Mouse (Mus musculus) embryonic facial prominence, embryonic 13.5 days (tissue): ENCODE measurements around the gene Lypd5. TPM values are rescaled to one million over a fixed set of nuclear protein-coding genes. Genes with fewer than 3 reads are reported as not detected.

Source experiments
- ATAC-seq: fragments of 200-750 bp; cut with Nextera tagmentation; 2 replicates; pipeline ENCODE4 v1.8.0; 2017; ENCODE audit warnings: low read depth; ENCODE audit not compliant: insufficient number of reproducible peaks, insufficient read depth, low FRiP score, low TSS enrichment
- H3K27ac ChIP-seq: fragments of 300-500 bp; sonication (generic); 2 replicates; pipeline ENCODE4 v1.5.1; 2015; ENCODE audit warnings: moderate library complexity, mild to moderate bottlenecking, inconsistent platforms
- H3K27me3 ChIP-seq: fragments of 300-500 bp; sonication (generic); 2 replicates; pipeline ENCODE4 v1.6.1; 2015; ENCODE audit warnings: mild to moderate bottlenecking, inconsistent platforms
- H3K36me3 ChIP-seq: fragments of 300-500 bp; sonication (generic); 2 replicates; pipeline ENCODE4 v1.6.1; 2015; ENCODE audit warnings: mild to moderate bottlenecking, inconsistent platforms
- H3K4me1 ChIP-seq: fragments of 300-500 bp; sonication (generic); 2 replicates; pipeline ENCODE4 v1.6.1; 2015; ENCODE audit warnings: inconsistent platforms
- H3K4me2 ChIP-seq: fragments of 300-500 bp; sonication (generic); 2 replicates; pipeline ENCODE4 v1.6.1; 2015; ENCODE audit warnings: moderate library complexity, mild to moderate bottlenecking, inconsistent platforms
- H3K4me3 ChIP-seq: fragments of 300-500 bp; sonication (generic); 2 replicates; pipeline ENCODE4 v1.5.1; 2015; ENCODE audit warnings: mild to moderate bottlenecking, inconsistent platforms
- H3K9ac ChIP-seq: fragments of 300-500 bp; sonication (generic); 2 replicates; pipeline ENCODE4 v1.6.1; 2015; ENCODE audit warnings: mild to moderate bottlenecking, inconsistent platforms
- H3K9me3 ChIP-seq: fragments of 300-500 bp; sonication (generic); 2 replicates; pipeline ENCODE4 v1.6.1; 2016; ENCODE audit warnings: inconsistent platforms
- WGBS: fragments of 180-500 bp; shearing (Covaris S2); methylation state at CpG from one replicate; pipeline ENCODE4 v1.1.7; 2015; ENCODE audit warnings: mixed read lengths; 5-methylcytosine and 5-hydroxymethylcytosine counted together
- polyA plus RNA-seq: library from polyadenylated mRNA; unstranded; fragments of >200 nt; fragmentation: Nextera tagmentation; extraction: Ambion mirVana; gene quantifications from 2 replicates; pipeline ENCODE4 v1.2.1, GENCODE M21; 2015

Lypd5 gene
- polyA plus RNA-seq, 1 experiment from 2014 or later, result 0.91 TPM

GRCm38 (mm10) chr7:24327281-24327975 lies 21.6 kb upstream of the Lypd5 start:
- 85% methylated on average over 14 of the region's 14 CpGs for WGBS

GRCm38 (mm10) chr7:24333304-24333986 lies 15.6 kb upstream of the Lypd5 start, which contains the start of gene Tescl:
TSS of gene Tescl (minus strand) at chr7:24333936.
- Histone ChIP-seq H3K36me3 (no peaks in the 10 kb centered on the region), H3K9ac (no peak within 1 kb of the TSS), H3K4me2 (peak within 1 kb of the TSS; percentile 22), H3K4me1 (no peaks in the 10 kb centered on the region), H3K4me3 (no peak within 1 kb of the TSS; the same call in 1 of the 2 replicates), H3K9me3 (0 out of 2 replicates have a peak, but pooled peaks cover 3% of the 10 kb centered on the region), H3K27me3 (peaks cover 24% of the 10 kb centered on the region), H3K27ac (no peak within 1 kb of the TSS)
- WGBS, result 50% methylated on average over 49 of the region's 49 CpGs
- ATAC-seq, result no peak

More at GRCm38 (mm10) chr7:24327281-24327975, 21.6 kb upstream of the Lypd5 start:
- Histone ChIP-seq H3K27me3 (0 out of 2 replicates have a peak, but pooled peaks cover under 1% of the 10 kb centered on the region), H3K4me1 (peaks cover 7% of the 10 kb centered on the region; the same call in 1 of the 2 replicates), H3K9me3 (peaks cover 9% of the 10 kb centered on the region), H3K36me3 (no peaks in the 10 kb centered on the region), H3K27ac (no peak overlapping the region), H3K4me3 (no peak overlapping the region), H3K9ac (no peak overlapping the region), H3K4me2 (no peak overlapping the region)
- no peak for ATAC-seq

GRCm38 (mm10) chr7:24335699-24336309 lies 13.2 kb upstream of the Lypd5 start:
- Histone ChIP-seq H3K4me1 (no peaks in the 10 kb centered on the region), H3K4me2 (no peak overlapping the region)

DNA sequence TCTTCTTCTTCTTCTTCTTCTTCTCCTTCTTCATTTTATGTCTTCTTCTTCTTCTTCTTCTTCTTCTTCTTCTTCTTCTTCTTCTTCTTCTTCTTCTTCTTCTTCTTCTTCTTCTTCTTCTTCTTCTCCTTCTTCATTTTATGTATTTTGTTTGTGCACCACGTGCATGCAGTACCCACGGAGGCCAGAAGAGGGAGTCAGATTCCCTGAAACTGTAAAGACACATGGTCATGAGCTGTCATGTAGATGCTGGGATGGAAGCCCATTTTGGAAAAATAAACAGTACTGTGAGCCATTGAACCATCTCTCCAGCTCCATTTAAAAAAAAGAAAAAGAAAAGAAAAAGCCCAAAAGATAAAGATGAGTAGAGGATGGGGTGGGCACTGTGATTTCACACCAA lies 10.8 kb upstream of the Lypd5 start:
- no peak overlapping the region for H3K27ac ChIP-seq
- no peak overlapping the region for H3K4me2 ChIP-seq
- H3K9ac ChIP-seq, result no peak overlapping the region
- H3K4me1 ChIP-seq, result no peaks in the 10 kb centered on the region
- ATAC-seq, result no peak
- 0 out of 2 replicates have a peak, but pooled peaks cover under 1% of the 10 kb centered on the region for H3K9me3 ChIP-seq
- 46% methylated on average over 2 of the region's 2 CpGs for WGBS
- H3K36me3 ChIP-seq, result no peaks in the 10 kb centered on the region
- peaks cover 15% of the 10 kb centered on the region for H3K27me3 ChIP-seq
- no peak overlapping the region for H3K4me3 ChIP-seq

More at GRCm38 (mm10) chr7:24335699-24336309, 13.2 kb upstream of the Lypd5 start:
- Histone ChIP-seq H3K27ac (no peak overlapping the region), H3K36me3 (no peaks in the 10 kb centered on the region), H3K9ac (no peak overlapping the region), H3K4me3 (no peak overlapping the region), H3K9me3 (0 out of 2 replicates have a peak, but pooled peaks cover 3% of the 10 kb centered on the region), H3K27me3 (peaks cover 24% of the 10 kb centered on the region)
- ATAC-seq, result no peak
- 12% methylated on average over 5 of the region's 5 CpGs for WGBS

DNA sequence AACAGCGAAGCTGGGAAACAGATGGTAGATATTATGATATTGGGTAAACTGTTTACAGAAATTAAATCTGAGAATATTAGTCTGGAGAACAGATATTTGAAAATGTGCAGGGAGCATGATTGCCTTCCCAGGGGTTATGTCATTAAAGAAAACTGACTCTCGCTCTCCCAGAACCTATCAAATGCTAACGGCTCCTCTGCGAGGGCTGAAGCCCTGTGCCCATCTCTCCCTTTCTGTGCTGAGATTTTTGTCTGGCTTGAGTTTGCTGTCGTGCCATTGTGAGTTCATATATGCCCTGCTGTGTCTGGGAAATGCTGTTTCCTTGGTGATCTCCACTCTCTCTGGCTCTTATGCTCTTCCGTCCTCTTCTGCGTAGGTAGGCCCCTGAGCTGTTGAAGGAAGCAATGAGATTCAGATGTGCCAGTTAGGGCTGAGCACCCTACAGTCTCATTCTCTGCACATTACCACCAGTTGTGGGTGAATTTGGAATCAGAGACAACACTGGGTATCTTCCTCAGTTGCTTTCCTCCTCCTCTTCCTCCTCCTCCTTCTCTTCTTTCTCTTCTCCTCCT lies 5.2 kb upstream of the Lypd5 start:
- H3K27me3 ChIP-seq, result no peaks in the 10 kb centered on the region
- H3K36me3 ChIP-seq, result no peaks in the 10 kb centered on the region
- H3K9me3 ChIP-seq, result no peaks in the 10 kb centered on the region
- WGBS, result 42% methylated on average over 7 of the region's 7 CpGs
- H3K4me2 ChIP-seq, result no peak overlapping the region
- ATAC-seq, result no peak
- no peaks in the 10 kb centered on the region for H3K4me1 ChIP-seq
- H3K27ac ChIP-seq, result no peak overlapping the region
- no peak overlapping the region for H3K9ac ChIP-seq
- no peak overlapping the region for H3K4me3 ChIP-seq

DNA sequence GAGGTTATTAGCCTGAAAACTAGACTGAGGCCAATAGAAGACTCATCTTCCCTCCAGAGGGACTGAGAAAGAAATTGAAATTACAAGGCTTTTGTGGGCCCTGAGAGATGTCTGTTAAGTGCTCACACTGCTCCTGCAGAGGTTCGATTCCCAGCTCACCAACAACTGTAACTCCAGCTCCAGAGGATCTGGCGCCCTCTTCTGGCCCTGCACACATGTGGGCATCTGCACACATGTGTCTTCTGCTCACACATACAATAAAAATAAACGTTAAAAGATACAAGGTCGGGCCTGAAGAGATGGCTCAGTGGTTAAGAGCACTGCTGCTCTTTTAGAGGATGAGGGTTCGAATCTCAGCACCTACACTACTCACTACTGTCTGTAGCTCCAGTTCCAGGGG lies 2.6 kb upstream of the Lypd5 start:
- H3K4me2 ChIP-seq, result no peak overlapping the region
- WGBS, result 66% methylated on average over 5 of the region's 5 CpGs
- H3K4me3 ChIP-seq, result no peak overlapping the region
- no peaks in the 10 kb centered on the region for H3K4me1 ChIP-seq
- no peaks in the 10 kb centered on the region for H3K27me3 ChIP-seq
- H3K9me3 ChIP-seq, result no peaks in the 10 kb centered on the region
- H3K27ac ChIP-seq, result no peak overlapping the region
- no peak overlapping the region for H3K9ac ChIP-seq
- no peak for ATAC-seq
- no peaks in the 10 kb centered on the region for H3K36me3 ChIP-seq

- no peak for ATAC-seq
- H3K9me3 ChIP-seq, result peaks cover 4% of the 10 kb centered on the region; the same call in 1 of the 2 replicates
- H3K36me3 ChIP-seq, result no peaks in the 10 kb centered on the region
- H3K4me1 ChIP-seq, result no peaks in the 10 kb centered on the region
- no peak overlapping the region for H3K4me2 ChIP-seq
- peaks cover 9% of the 10 kb centered on the region; the same call in 1 of the 2 replicates for H3K27me3 ChIP-seq
- H3K4me3 ChIP-seq, result no peak overlapping the region
- H3K9ac ChIP-seq, result no peak overlapping the region
- H3K27ac ChIP-seq, result no peak overlapping the region
- WGBS, result 81% methylated on average over 6 of the region's 6 CpGs
These were observed 6.7 kb downstream of the Lypd5 start for GRCm38 (mm10) chr7:24355646-24356045.

DNA sequence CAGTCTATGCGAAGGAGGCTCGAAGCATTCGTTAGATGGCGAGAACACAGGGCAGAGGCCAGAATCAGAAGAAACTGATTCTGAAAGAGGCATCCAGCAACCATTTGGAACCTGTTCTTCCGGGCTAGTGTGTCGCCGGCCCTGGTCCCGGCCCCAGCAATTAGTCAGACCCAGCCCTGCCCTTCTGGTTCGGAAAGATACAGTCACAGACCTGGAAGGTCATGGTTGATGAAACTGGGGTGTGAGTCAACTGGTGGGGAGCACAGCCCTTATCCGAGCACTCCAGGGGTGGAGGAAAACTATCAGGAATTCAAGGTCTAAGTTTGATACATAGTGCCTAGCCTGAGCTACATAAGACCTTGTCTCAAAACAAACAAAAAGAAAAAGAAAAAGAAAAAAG lies 7.1 kb downstream of the Lypd5 start:
- Histone ChIP-seq H3K4me2 (no peak overlapping the region), H3K27me3 (peaks cover 9% of the 10 kb centered on the region; the same call in 1 of the 2 replicates), H3K4me1 (no peaks in the 10 kb centered on the region), H3K4me3 (no peak overlapping the region), H3K9ac (no peak overlapping the region), H3K9me3 (peaks cover 4% of the 10 kb centered on the region; the same call in 1 of the 2 replicates), H3K27ac (no peak overlapping the region), H3K36me3 (no peaks in the 10 kb centered on the region)
- ATAC-seq, result no peak
- 76% methylated on average over 10 of the region's 10 CpGs for WGBS

GRCm38 (mm10) chr7:24357899-24358298 lies 8.9 kb downstream of the Lypd5 start:
- H3K27ac ChIP-seq, result no peak overlapping the region
- 0 out of 2 replicates have a peak, but pooled peaks cover 6% of the 10 kb centered on the region for H3K27me3 ChIP-seq
- H3K9ac ChIP-seq, result no peak overlapping the region
- H3K36me3 ChIP-seq, result no peaks in the 10 kb centered on the region
- 48% methylated on average over 4 of the region's 4 CpGs for WGBS
- peaks cover 4% of the 10 kb centered on the region; the same call in 1 of the 2 replicates for H3K9me3 ChIP-seq
- no peak overlapping the region for H3K4me3 ChIP-seq
- ATAC-seq, result no peak
- no peaks in the 10 kb centered on the region for H3K4me1 ChIP-seq
- H3K4me2 ChIP-seq, result no peak overlapping the region

GRCm38 (mm10) chr7:24359269-24359668 lies 10.3 kb downstream of the Lypd5 start:
- H3K9me3 ChIP-seq, result peaks cover 4% of the 10 kb centered on the region; the same call in 1 of the 2 replicates
- 26% methylated on average over 9 of the region's 9 CpGs for WGBS
- no peak overlapping the region for H3K4me2 ChIP-seq
- H3K4me1 ChIP-seq, result no peaks in the 10 kb centered on the region
- no peak overlapping the region for H3K27ac ChIP-seq
- no peak overlapping the region for H3K9ac ChIP-seq
- H3K27me3 ChIP-seq, result no peaks in the 10 kb centered on the region
- no peaks in the 10 kb centered on the region for H3K36me3 ChIP-seq
- no peak overlapping the region for H3K4me3 ChIP-seq
- ATAC-seq, result no peak

GRCm38 (mm10) chr7:24361001-24361400 lies 12.0 kb downstream of the Lypd5 start:
- H3K4me3 ChIP-seq, result no peak overlapping the region
- WGBS, result 63% methylated on average over 4 of the region's 4 CpGs
- H3K9me3 ChIP-seq, result peaks cover 4% of the 10 kb centered on the region; the same call in 1 of the 2 replicates
- ATAC-seq, result no peak
- peaks cover 3% of the 10 kb centered on the region; the same call in 1 of the 2 replicates for H3K4me1 ChIP-seq
- H3K4me2 ChIP-seq, result no peak overlapping the region
- no peaks in the 10 kb centered on the region for H3K27me3 ChIP-seq
- H3K27ac ChIP-seq, result no peak overlapping the region
- no peaks in the 10 kb centered on the region for H3K36me3 ChIP-seq
- no peak overlapping the region for H3K9ac ChIP-seq
